Mouse (Mus musculus): ENCODE data around the gene Fance.
"Not testable (repeated sequence)": the region's sequence is repeated elsewhere in the genome, so short reads cannot be mapped to it uniquely, and the experiment has no call there.

Gene Fance

GRCm38 (mm10) chr17:28327673-28328325, 14.5 kb downstream of the Fance start:
- DNase-seq, result no peak

- peak; percentile 95 for DNase-seq
Observed at GRCm38 (mm10) chr17:28328366-28328928, 15.1 kb downstream of the Fance start, which contains the start of gene Rpl10a. TSS of gene Rpl10a (plus strand) at chr17:28328471.

GRCm38 (mm10) chr17:28328946-28329345, 15.6 kb downstream of the Fance start:
- no peak for DNase-seq

GRCm38 (mm10) chr17:28329503-28330231, 16.3 kb downstream of the Fance start:
- peak; percentile 24 for DNase-seq

- DNase-seq, result no peak
Observed at GRCm38 (mm10) chr17:28330232-28330546, 16.9 kb downstream of the Fance start.

GRCm38 (mm10) chr17:28330590-28330989, 17.3 kb downstream of the Fance start:
- DNase-seq, result not testable (repeated sequence)

- DNase-seq, result no peak
Observed at GRCm38 (mm10) chr17:28331241-28332112, 18.2 kb downstream of the Fance start.

GRCm38 (mm10) chr17:28332113-28332914, 19.0 kb downstream of the Fance start:
- DNase-seq, result peak; percentile 27

- DNase-seq, result peak; percentile 24
Observed at GRCm38 (mm10) chr17:28332915-28333546, 19.7 kb downstream of the Fance start.

GRCm38 (mm10) chr17:28335267-28335666, 21.9 kb downstream of the Fance start:
- no peak for DNase-seq

- no peak for DNase-seq
Observed at GRCm38 (mm10) chr17:28337547-28337946, 24.2 kb downstream of the Fance start.

GRCm38 (mm10) chr17:28340578-28340977, 27.3 kb downstream of the Fance start:
- no peak for DNase-seq

GRCm38 (mm10) chr17:28341091-28341490, 27.8 kb downstream of the Fance start:
- DNase-seq, result peak; percentile 46

GRCm38 (mm10) chr17:28344050-28344607, 30.8 kb downstream of the Fance start:
- DNase-seq, result no peak

- DNase-seq, result no peak
Observed at GRCm38 (mm10) chr17:28344670-28345069, 31.4 kb downstream of the Fance start.

GRCm38 (mm10) chr17:28345271-28345721, 32.0 kb downstream of the Fance start:
- no peak for DNase-seq

GRCm38 (mm10) chr17:28345882-28346281, 32.6 kb downstream of the Fance start:
- DNase-seq, result no peak

- no peak for DNase-seq
Observed at GRCm38 (mm10) chr17:28347327-28347726, 34.0 kb downstream of the Fance start.

- DNase-seq, result no peak
Observed at GRCm38 (mm10) chr17:28348211-28348610, 34.9 kb downstream of the Fance start.

GRCm38 (mm10) chr17:28349264-28349880, 36.1 kb downstream of the Fance start:
- DNase-seq, result no peak

Measured in cerebellum, adult 9-11 months (tissue).